Mouse (Mus musculus) thymus, postnatal 25 days (tissue): Measurements from ENCODE around the gene Plek.

Experiments used
- DNase-seq: peaks from one replicate; pipeline ENCODE4 v3.0.0; 2022

The Plek gene

GRCm38 (mm10) chr11:16941973-16942452 lies 110.2 kb downstream of the Plek start:
- no peak for DNase-seq

GRCm38 (mm10) chr11:16941103-16941793 lies 110.9 kb downstream of the Plek start:
- DNase-seq: no peak

- no peak for DNase-seq
Observed at GRCm38 (mm10) chr11:16935577-16936236, 116.5 kb downstream of the Plek start.

- DNase-seq: no peak
Observed at GRCm38 (mm10) chr11:16932159-16932558, 120.0 kb downstream of the Plek start.
